Mouse (Mus musculus) left cerebral cortex, adult 2 months (tissue): ENCODE results near the gene Vangl1. TPM values are rescaled to one million over a fixed set of nuclear protein-coding genes. Genes with fewer than 3 reads are reported as not detected.

Experiments used
- DNase-seq, 2 experiments: peaks; one replicate each; pipeline ENCODE4 v3.0.0; 2021 to 2022; ENCODE audit warnings: low spot score in 2 of 2, mixed read lengths in 1 of 2; ENCODE audit errors: extremely low spot score in 1 of 2
- H3K27ac ChIP-seq: fragments of 200-600 bp; 2 replicates; pipeline ENCODE4 v1.8.1; 2022
- H3K4me3 ChIP-seq: fragments of 200-600 bp; 2 replicates; pipeline ENCODE4 v1.8.1; 2022
- CTCF ChIP-seq: fragments of 200-600 bp; IDR thresholded peaks from 2 replicates; pipeline ENCODE4 v1.8.1; 2022; ENCODE audit warnings: antibody characterized with exemption, mild to moderate bottlenecking, moderate library complexity
- intact Hi-C: fragments of 180-260 bp; cut with DNase I; formaldehyde crosslinking; loops from one replicate; pipeline ENCODE4 v1.15.1; 2025
- total RNA-seq, 2 experiments: library from RNA; stranded (reverse); gene quantifications; 2 replicates each; pipeline ENCODE4 v1.2.3; 2021

The Vangl1 gene
- total RNA-seq, 2 experiments from 2014 or later, result 4.4 to 6.7 TPM

- Histone ChIP-seq H3K27ac (no peak overlapping the region), H3K4me3 (no peak overlapping the region)
- intact Hi-C loops, result no loop called here
- no peak for TF ChIP-seq CTCF
- DNase-seq, result no peak
Observed at GRCm38 (mm10) chr3:102181191-102181590, 23.3 kb downstream of the Vangl1 start.

DNA sequence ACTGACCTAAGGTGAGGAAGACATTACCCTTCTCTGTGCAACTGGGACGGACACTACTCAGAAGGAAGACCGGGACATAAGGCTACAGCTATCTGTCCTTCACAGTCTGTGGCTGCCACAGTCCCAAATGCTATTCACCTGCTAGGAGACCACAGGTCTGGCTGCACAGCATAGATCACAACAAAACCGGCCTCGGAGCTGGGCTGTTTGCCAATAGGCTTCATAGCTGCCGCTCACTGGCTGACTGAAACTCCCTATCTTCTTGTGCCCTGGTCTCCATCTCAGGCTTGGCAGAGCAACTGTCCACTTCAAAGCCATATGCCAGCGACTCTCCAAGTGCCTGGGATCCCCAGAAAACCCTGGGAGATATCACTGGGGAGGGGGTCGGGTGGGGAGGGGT is 23.7 kb downstream of the Vangl1 start:
- Histone ChIP-seq H3K4me3 (no peak overlapping the region), H3K27ac (no peak overlapping the region)
- no peak for DNase-seq
- TF ChIP-seq CTCF, result no peak
- intact Hi-C loops, result no loop called here

DNA sequence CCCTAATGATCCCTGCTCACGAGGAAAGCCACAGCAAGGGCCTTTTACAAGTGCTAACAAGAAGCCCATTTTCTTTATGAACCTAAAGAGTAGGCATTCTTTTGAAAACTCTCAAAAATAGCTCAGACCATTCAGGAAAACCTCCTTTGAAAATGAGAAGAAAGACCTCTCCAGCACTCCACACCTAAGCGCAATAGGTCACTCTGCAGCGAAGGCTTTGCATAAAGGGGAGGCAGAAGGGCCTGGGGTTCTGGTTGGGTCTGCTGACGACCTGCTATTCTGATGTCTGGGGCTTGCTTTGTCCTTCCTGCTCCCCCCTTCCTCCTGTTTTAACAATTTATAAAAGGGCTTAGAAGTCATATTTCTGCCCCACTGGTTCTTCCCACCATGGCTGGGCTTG is 24.6 kb downstream of the Vangl1 start:
- no peak for DNase-seq
- intact Hi-C loops, result no loop called here
- H3K27ac ChIP-seq, result no peak overlapping the region
- H3K4me3 ChIP-seq, result no peak overlapping the region
- no peak for TF ChIP-seq CTCF

DNA sequence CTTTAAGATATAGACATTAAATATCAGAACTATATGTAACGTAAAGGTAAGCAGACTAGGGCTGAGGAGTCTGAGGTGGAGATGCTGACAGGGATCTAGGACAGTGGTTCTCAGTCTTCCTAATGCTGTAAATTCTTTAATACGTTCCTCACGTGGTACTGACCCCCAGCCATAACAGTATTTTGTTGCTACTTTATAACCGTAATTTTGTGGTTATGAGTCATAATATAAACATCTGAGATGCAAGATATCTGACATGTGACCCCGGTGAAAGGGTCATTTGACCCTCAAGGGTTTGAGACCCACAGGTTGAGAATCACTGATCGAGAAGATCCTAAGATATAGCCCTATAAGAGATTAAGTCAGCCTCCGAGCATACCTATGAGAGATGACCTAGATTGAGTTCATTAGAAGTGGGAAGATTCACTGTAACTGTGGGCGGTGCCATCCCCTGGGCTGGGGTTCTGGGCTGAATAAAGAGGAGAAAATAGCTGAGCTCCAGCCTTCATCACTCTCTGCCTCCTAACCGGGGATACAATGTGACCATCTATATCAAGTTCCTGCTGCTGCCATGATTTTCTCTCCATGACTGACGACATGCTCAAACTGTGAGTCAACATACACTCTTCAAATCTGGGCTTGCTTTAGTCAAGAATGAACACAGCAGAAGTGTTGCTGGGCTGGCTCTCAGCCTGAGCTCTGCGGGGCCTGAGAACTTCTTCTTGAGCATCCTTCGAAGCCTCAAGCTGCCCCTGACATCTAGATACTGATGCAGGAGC is 26.5 kb downstream of the Vangl1 start:
- H3K27ac ChIP-seq, result no peak overlapping the region
- intact Hi-C loops, result no loop called here
- no peak for DNase-seq
- TF ChIP-seq CTCF, result no peak
- H3K4me3 ChIP-seq, result no peak overlapping the region

- H3K4me3 ChIP-seq, result no peak overlapping the region
- DNase-seq, result no peak
- TF ChIP-seq CTCF, result no peak
- intact Hi-C loops, result no loop called here
- no peak overlapping the region for H3K27ac ChIP-seq
Observed at GRCm38 (mm10) chr3:102176116-102176515, 28.4 kb downstream of the Vangl1 start.

- no peak for DNase-seq
- no peak overlapping the region for H3K4me3 ChIP-seq
- no peak for TF ChIP-seq CTCF
- intact Hi-C loops, result no loop called here
- H3K27ac ChIP-seq, result no peak overlapping the region
Observed at GRCm38 (mm10) chr3:102175701-102176100, 28.8 kb downstream of the Vangl1 start.

DNA sequence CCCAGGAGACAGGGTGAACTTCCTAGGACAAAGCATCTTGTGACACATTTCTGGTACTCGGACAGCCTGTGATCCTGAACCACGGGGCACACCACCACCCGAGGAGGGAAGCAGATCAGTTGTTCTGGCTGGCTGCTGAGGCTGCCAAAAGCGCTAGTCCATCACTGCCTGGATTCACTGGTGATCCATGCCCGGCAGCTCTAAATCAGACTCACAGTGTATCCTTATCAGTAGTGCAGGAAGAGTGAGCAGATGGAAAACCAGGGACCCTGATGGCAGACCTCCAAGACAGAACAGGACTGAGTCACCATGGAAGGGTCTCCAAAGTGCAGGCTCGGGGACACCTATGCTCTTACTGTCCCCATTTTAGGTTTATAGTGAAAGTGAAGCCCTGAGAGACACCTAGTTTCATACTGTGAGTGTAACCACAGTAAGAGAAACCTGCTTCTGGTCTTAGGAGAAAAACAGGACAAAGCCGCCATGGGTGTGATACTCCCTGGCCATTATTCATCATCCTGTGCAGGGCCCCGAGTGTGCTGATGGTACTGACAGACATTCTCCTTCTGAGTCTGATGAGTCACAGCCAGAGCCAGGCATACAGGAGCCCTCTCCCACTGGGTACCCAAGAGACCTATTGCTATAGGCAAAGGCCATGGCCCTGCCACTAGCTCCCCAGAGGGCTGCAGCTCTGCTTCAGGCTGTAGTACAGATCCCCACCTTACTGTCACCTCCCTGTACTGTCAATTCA is 30.2 kb downstream of the Vangl1 start:
- intact Hi-C loops, result no loop called here
- H3K4me3 ChIP-seq, result no peak overlapping the region
- DNase-seq, result no peak
- no peak for TF ChIP-seq CTCF
- H3K27ac ChIP-seq, result no peak overlapping the region

DNA sequence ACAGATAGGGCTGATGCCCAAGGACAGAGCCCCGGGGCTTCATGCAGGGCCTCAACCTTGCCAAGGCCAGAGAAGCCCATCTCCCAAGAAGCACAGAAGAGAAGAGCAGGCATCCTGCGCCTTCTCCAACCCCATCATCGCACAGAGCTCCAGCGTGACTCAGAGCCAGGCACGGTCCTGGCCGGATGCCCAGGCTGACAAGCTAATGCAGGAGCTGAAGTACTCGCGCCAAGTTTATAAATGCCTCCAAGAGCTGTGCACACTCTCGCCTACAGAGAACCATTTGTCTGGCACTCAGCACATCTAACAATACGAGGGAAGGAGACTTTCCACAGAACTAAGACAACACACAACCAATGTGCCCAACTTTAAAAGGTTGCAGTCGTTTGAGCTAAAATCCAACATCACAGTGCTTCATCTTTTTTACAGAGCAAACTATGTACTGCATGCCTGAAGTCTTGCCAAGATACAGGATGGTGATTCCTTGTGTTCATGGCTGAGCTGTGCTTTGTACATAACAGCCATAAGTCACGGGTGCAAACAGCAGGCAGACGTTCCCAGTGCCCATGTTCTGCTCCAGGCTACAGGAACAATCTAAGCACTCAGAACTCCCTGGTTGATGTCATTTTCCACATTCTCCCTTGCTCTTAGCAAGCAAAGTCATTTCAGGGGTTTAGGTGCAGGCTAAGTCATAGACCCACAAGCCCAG is 35.1 kb downstream of the Vangl1 start:
- intact Hi-C loops, result no loop called here
- no peak overlapping the region for H3K4me3 ChIP-seq
- DNase-seq, result peak; percentile 91 to 94
- no peak overlapping the region; the same call in 1 of the 2 replicates for H3K27ac ChIP-seq
- no peak; the same call in 1 of the 2 replicates for TF ChIP-seq CTCF

- no peak overlapping the region for H3K4me3 ChIP-seq
- no peak for TF ChIP-seq CTCF
- intact Hi-C loops, result no loop called here
- no peak overlapping the region for H3K27ac ChIP-seq
- no peak for DNase-seq
Observed at GRCm38 (mm10) chr3:102167555-102168210, 36.8 kb downstream of the Vangl1 start.

- no peak for TF ChIP-seq CTCF
Observed at GRCm38 (mm10) chr3:102166794-102167193, 37.7 kb downstream of the Vangl1 start.

GRCm38 (mm10) chr3:102166287-102166620 is 38.2 kb downstream of the Vangl1 start:
- Histone ChIP-seq H3K27ac (no peak overlapping the region), H3K4me3 (no peak overlapping the region)
- no peak for TF ChIP-seq CTCF
- no peak for DNase-seq
- intact Hi-C loops, result no loop called here

More at GRCm38 (mm10) chr3:102166794-102167193, 37.7 kb downstream of the Vangl1 start:
- Histone ChIP-seq H3K4me3 (no peak overlapping the region), H3K27ac (no peak overlapping the region)
- DNase-seq, result no peak
- intact Hi-C loops, result no loop called here
